Mouse (Mus musculus) bone marrow macrophage, adult 2 months (primary cell): Measurements from ENCODE around the gene Krtcap2.

Experiments
- CTCF ChIP-seq: IDR thresholded peaks from 2 replicates; pipeline ENCODE4 v1.5.1; 2012; ENCODE audit warnings: low read depth, mild to moderate bottlenecking, low read length, moderate library complexity
- POLR2A ChIP-seq: IDR thresholded peaks from 2 replicates; pipeline ENCODE4 v1.6.1; 2012; ENCODE audit warnings: mild to moderate bottlenecking, low read depth, low read length, borderline replicate concordance

GRCm38 (mm10) chr3:89270891-89271290, 25.1 kb downstream of the Krtcap2 start:
- TF ChIP-seq POLR2A: no peak
- no peak for TF ChIP-seq CTCF
